Mouse (Mus musculus): ENCODE measurements around the gene Shisa8. TPM values are rescaled to one million over a fixed set of nuclear protein-coding genes. Genes with fewer than 3 reads are reported as not detected.

Gene Shisa8
- not detected in 2 replicates for polyA plus RNA-seq (2015; fragmentation: Nextera tagmentation; extraction: Ambion mirVana)

GRCm38 (mm10) chr15:82212752-82213063 is at the start of gene Shisa8:
Gene Shisa8 (minus strand): TSS chr15:82212815.

DNA sequence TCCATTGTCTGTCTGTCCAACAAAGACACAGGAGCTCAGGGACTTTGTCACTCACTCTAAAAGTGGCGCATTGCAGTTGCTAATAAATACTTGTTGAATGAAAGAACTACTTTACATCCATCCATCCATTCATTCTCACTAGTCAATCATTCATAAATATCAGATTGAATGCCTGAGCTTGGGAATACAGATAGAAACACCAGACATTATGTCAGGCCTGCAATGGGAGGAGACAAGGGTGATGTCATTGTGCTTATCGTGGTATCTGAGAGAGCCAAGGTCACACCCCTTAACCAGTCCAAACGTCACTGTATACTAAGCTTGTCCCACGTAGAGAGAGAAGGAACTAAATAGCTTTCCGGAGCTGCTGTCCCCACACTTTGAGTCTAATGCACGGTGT is 39.5 kb upstream of the Shisa8 start, which contains the start of gene 1500009C09Rik:
1500009C09Rik (plus strand) TSS at position 301 of the 400 bp plus-strand sequence.

DNA sequence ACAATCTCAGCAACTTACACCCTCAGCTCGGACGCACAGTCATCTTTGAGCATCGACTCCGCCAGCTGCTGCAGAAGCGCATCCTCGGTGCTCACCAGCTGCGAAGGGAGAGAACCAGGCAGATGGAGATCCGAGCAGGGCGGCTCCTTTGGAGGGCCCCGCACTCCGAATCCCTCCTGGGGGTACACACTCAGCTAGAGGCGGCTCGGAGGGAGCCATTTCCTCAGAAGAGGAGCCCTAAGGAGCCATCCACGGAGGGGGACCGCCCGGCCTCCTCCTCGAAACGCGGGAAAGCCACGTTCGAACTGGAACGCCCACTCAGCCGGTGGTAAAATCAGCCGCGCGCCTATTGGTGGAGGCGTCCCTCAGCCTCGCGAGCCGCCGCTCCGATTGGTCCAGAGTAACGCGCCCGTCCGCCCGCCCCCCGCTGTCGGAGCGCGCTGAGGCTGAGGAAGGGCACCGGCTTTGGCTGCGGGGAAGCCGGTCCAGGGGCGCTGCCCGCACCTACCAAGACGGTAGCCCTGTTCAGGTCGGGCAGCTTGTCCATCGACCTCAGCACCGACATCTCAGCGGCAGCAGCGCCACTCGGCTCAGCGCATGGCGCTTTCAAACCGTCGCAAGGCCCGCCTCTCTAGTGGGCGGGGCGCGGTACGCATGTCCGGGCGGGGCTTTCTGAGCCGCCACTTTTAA is 31.6 kb upstream of the Shisa8 start, which contains the start of gene Cenpm:
Cenpm (minus strand) TSS at position 634 of the 690 bp plus-strand sequence.

DNA sequence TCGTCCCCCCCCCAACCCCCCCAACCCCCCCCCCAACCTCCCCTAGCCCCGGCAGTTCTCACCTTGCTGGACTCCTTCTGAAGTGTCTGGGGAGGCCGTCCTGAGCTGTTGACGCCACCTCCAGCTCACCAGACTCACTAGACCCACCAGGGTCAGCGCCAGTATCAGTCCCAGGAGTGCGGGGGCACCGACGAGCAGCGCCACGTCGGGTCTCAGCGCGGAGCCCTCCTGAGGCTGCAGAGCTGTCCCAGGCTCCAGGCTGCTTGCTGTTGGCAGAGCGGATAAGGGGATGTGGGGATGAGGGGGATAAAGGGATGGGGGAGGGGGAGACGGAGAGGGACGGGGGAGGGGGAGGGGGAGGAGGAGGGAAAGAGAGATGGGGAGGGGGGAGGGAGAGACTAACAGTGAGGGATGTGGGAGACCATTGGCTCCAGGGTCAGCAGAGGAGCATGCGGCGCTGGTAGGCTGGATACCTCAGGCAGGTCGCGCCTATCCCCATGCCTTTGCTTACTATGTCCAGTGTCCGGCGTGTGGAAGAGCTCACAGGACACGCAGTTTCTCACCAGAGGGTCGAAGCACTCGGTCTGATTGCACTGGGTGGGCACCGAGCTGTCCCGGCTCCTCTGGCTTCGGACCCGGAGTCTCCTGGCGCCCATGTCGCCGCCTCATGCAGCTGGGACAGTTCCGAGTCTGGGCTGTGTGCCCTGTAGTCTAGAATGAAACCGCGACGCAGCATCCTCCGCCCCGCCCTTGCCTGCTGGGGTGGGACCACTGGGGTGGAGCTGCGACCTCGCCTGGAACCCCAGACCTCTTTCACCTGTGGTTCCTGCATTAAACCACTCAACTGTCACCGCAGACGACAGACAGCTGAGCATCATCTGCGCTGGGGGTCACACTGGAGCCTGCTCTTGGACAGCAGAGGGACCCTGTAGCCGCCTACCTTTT is 11.3 kb upstream of the Shisa8 start, which contains the start of gene Tnfrsf13c:
Tnfrsf13c (minus strand) TSS at position 713 of the 945 bp plus-strand sequence.

MicroRNAs encoded within 50 kb of the gene (microRNA counts, 519-probe panel; counts per million panel counts)
- microRNA mmu-miR-33, result 2,709 counts per million, percentile 70 among the panel's probes with 10 or more counts

Small RNA genes lying within 50 kb of the gene (microRNA-seq; reads per million reads assigned to microRNA genes)
- gene Mir33, result 79.1 to 103 reads per million in 2 experiments

Other genes with a start within 250 kb of the Shisa8 start
- gene 1700029P11Rik, start 232.3 kb downstream of the Shisa8 start, polyA plus RNA-seq (2015; fragmentation: Nextera tagmentation; extraction: Ambion mirVana), result not detected in 2 replicates
- gene Xrcc6, start 225.0 kb downstream of the Shisa8 start, polyA plus RNA-seq (2015; fragmentation: Nextera tagmentation; extraction: Ambion mirVana), result 27.1 and 31.6 TPM in 2 replicates
- gene Desi1, start 179.0 kb downstream of the Shisa8 start, polyA plus RNA-seq (2015; fragmentation: Nextera tagmentation; extraction: Ambion mirVana), result 12.9 and 13.2 TPM in 2 replicates
- gene Snu13, start 165.2 kb downstream of the Shisa8 start, polyA plus RNA-seq (2015; fragmentation: Nextera tagmentation; extraction: Ambion mirVana), result 101 and 109 TPM in 2 replicates
- gene 4930407I10Rik, start 153.7 kb downstream of the Shisa8 start, polyA plus RNA-seq (2015; fragmentation: Nextera tagmentation; extraction: Ambion mirVana), result not detected in 2 replicates
- not detected in 2 replicates for gene Mei1, start 142.8 kb downstream of the Shisa8 start, polyA plus RNA-seq (2015; fragmentation: Nextera tagmentation; extraction: Ambion mirVana)
- gene Ccdc134, start 84.9 kb downstream of the Shisa8 start, polyA plus RNA-seq (2015; fragmentation: Nextera tagmentation; extraction: Ambion mirVana), result 35.9 and 41.2 TPM in 2 replicates
- gene Srebf2, start 65.6 kb downstream of the Shisa8 start, polyA plus RNA-seq (2015; fragmentation: Nextera tagmentation; extraction: Ambion mirVana), result 53.6 and 63.8 TPM in 2 replicates
- gene Tnfrsf13c, start 11.6 kb upstream of the Shisa8 start, polyA plus RNA-seq (2015; fragmentation: Nextera tagmentation; extraction: Ambion mirVana), result not detected in 2 replicates
- gene Cenpm, start 31.9 kb upstream of the Shisa8 start, polyA plus RNA-seq (2015; fragmentation: Nextera tagmentation; extraction: Ambion mirVana), result 16.6 and 17.2 TPM in 2 replicates
- gene 1500009C09Rik, start 39.6 kb upstream of the Shisa8 start, polyA plus RNA-seq (2015; fragmentation: Nextera tagmentation; extraction: Ambion mirVana), result not detected in 2 replicates
- 0.36 and 0.61 TPM in 2 replicates for gene Sept3, start 62.1 kb upstream of the Shisa8 start, polyA plus RNA-seq (2015; fragmentation: Nextera tagmentation; extraction: Ambion mirVana)
- gene Wbp2nl, start 86.1 kb upstream of the Shisa8 start, polyA plus RNA-seq (2015; fragmentation: Nextera tagmentation; extraction: Ambion mirVana), result 0.13 TPM in 1 of 2 replicates, not detected in the other
- gene Naga, start 126.1 kb upstream of the Shisa8 start, polyA plus RNA-seq (2015; fragmentation: Nextera tagmentation; extraction: Ambion mirVana), result 22.9 and 32.5 TPM in 2 replicates
- 7.2 and 7.9 TPM in 2 replicates for gene Pheta2, start 126.1 kb upstream of the Shisa8 start, polyA plus RNA-seq (2015; fragmentation: Nextera tagmentation; extraction: Ambion mirVana)
- 287 and 311 TPM in 2 replicates for gene Smdt1, start 126.1 kb upstream of the Shisa8 start, polyA plus RNA-seq (2015; fragmentation: Nextera tagmentation; extraction: Ambion mirVana)
- 708 and 911 TPM in 2 replicates for gene Ndufa6, start 141.5 kb upstream of the Shisa8 start, polyA plus RNA-seq (2015; fragmentation: Nextera tagmentation; extraction: Ambion mirVana)
- 9.3 and 11.8 TPM in 2 replicates for gene Cyp2d22, start 167.4 kb upstream of the Shisa8 start, polyA plus RNA-seq (2015; fragmentation: Nextera tagmentation; extraction: Ambion mirVana)
- gene Cyp2d11, start 181.2 kb upstream of the Shisa8 start, polyA plus RNA-seq (2015; fragmentation: Nextera tagmentation; extraction: Ambion mirVana), result not detected in 2 replicates
- 0.11 and 0.22 TPM in 2 replicates for gene Cyp2d10, start 194.4 kb upstream of the Shisa8 start, polyA plus RNA-seq (2015; fragmentation: Nextera tagmentation; extraction: Ambion mirVana)
- 0.19 TPM in 1 of 2 replicates, not detected in the other for gene Cyp2d9, start 220.6 kb upstream of the Shisa8 start, polyA plus RNA-seq (2015; fragmentation: Nextera tagmentation; extraction: Ambion mirVana)

Measured in skeletal muscle tissue, postnatal 0 days (tissue).